Mouse (Mus musculus): ENCODE measurements around the gene Pam16. TPM values are rescaled to one million over a fixed set of nuclear protein-coding genes. Genes with fewer than 3 reads are reported as not detected.

Pam16 gene
- polyA plus RNA-seq, 1 experiment from 2014 or later = 188 TPM

- Histone ChIP-seq H3K4me2 (no peak overlapping the region), H3K9ac (no peak overlapping the region), H3K36me3 (peaks cover 7% of the 10 kb centered on the region), H3K4me3 (no peak overlapping the region), H3K27ac (no peak overlapping the region; the same call in 1 of the 2 replicates), H3K9me3 (no peaks in the 10 kb centered on the region), H3K4me1 (replicated peaks) (peaks cover 84% of the 10 kb centered on the region), H3K27me3 (no peaks in the 10 kb centered on the region)
- 73% methylated on average over 11 of the region's 11 CpGs for WGBS
- ATAC-seq (ENCODE audit: low FRiP score) = no peak
Observed at GRCm38 (mm10) chr16:4604293-4604837, 20.4 kb downstream of the Pam16 start.

- Histone ChIP-seq H3K4me2 (no peak overlapping the region), H3K9me3 (no peaks in the 10 kb centered on the region), H3K9ac (peak overlapping the region; percentile 49; the same call in 1 of the 2 replicates), H3K4me1 (replicated peaks) (peaks cover 93% of the 10 kb centered on the region), H3K27ac (peak overlapping the region; percentile 48), H3K4me3 (no peak overlapping the region), H3K36me3 (no peaks in the 10 kb centered on the region), H3K27me3 (no peaks in the 10 kb centered on the region)
- 76% methylated on average over 1 of the region's 1 CpGs for WGBS
- no peak for ATAC-seq (ENCODE audit: low FRiP score)
Observed at GRCm38 (mm10) chr16:4603453-4603837, 21.3 kb downstream of the Pam16 start.

- H3K9ac ChIP-seq = peak overlapping the region; percentile 49
- H3K4me1 ChIP-seq (replicated peaks) = peaks cover 94% of the 10 kb centered on the region
- H3K27ac ChIP-seq = peak overlapping the region; percentile 48
- no peaks in the 10 kb centered on the region for H3K36me3 ChIP-seq
- H3K4me3 ChIP-seq = no peak overlapping the region
- H3K9me3 ChIP-seq = no peaks in the 10 kb centered on the region
- peak overlapping the region; percentile 17; the same call in 1 of the 2 replicates for H3K4me2 ChIP-seq
- no peaks in the 10 kb centered on the region for H3K27me3 ChIP-seq
- no peak for ATAC-seq (ENCODE audit: low FRiP score)
- 33% methylated on average over 7 of the region's 7 CpGs for WGBS
Observed at GRCm38 (mm10) chr16:4602766-4603452, 21.9 kb downstream of the Pam16 start.

GRCm38 (mm10) chr16:4602189-4602588, 22.6 kb downstream of the Pam16 start:
- no peaks in the 10 kb centered on the region for H3K27me3 ChIP-seq
- ATAC-seq (ENCODE audit: low FRiP score) = no peak
- H3K4me3 ChIP-seq = no peak overlapping the region
- no peaks in the 10 kb centered on the region for H3K9me3 ChIP-seq
- H3K9ac ChIP-seq = peak overlapping the region; percentile 39; the same call in 1 of the 2 replicates
- H3K4me2 ChIP-seq = no peak overlapping the region
- 5% methylated on average over 3 of the region's 3 CpGs for WGBS
- peaks cover 95% of the 10 kb centered on the region for H3K4me1 ChIP-seq (replicated peaks)
- no peaks in the 10 kb centered on the region for H3K36me3 ChIP-seq
- H3K27ac ChIP-seq = peak overlapping the region; percentile 66; the same call in 1 of the 2 replicates

- Histone ChIP-seq H3K4me1 (replicated peaks) (peaks cover 95% of the 10 kb centered on the region), H3K4me2 (no peak overlapping the region), H3K27ac (peak overlapping the region; percentile 30; the same call in 1 of the 2 replicates), H3K9me3 (no peaks in the 10 kb centered on the region), H3K36me3 (no peaks in the 10 kb centered on the region), H3K4me3 (no peak overlapping the region), H3K27me3 (no peaks in the 10 kb centered on the region), H3K9ac (0 out of 2 replicates have a peak overlapping the region, but pooled peaks have one; percentile 9)
- ATAC-seq (ENCODE audit: low FRiP score) = no peak
- WGBS = 80% methylated on average over 9 of the region's 9 CpGs
Observed at GRCm38 (mm10) chr16:4600701-4601310, 24.0 kb downstream of the Pam16 start.

- peaks cover 90% of the 10 kb centered on the region for H3K4me1 ChIP-seq (replicated peaks)
- H3K9me3 ChIP-seq = no peaks in the 10 kb centered on the region
- no peak overlapping the region for H3K4me3 ChIP-seq
- no peak overlapping the region for H3K4me2 ChIP-seq
- no peak overlapping the region for H3K27ac ChIP-seq
- no peak overlapping the region for H3K9ac ChIP-seq
- H3K36me3 ChIP-seq = no peaks in the 10 kb centered on the region
- 84% methylated on average over 3 of the region's 3 CpGs for WGBS
- H3K27me3 ChIP-seq = no peaks in the 10 kb centered on the region
- ATAC-seq (ENCODE audit: low FRiP score) = no peak
Observed at GRCm38 (mm10) chr16:4599616-4600015, 25.2 kb downstream of the Pam16 start.

- peak overlapping the region; percentile 12; the same call in 1 of the 2 replicates for H3K4me3 ChIP-seq
- H3K9me3 ChIP-seq = no peaks in the 10 kb centered on the region
- no peaks in the 10 kb centered on the region for H3K27me3 ChIP-seq
- H3K36me3 ChIP-seq = no peaks in the 10 kb centered on the region
- peak overlapping the region; percentile 75 for H3K27ac ChIP-seq
- H3K9ac ChIP-seq = peak overlapping the region; percentile 96
- ATAC-seq (ENCODE audit: low FRiP score) = no peak
- WGBS = 13% methylated on average over 6 of the region's 6 CpGs
- H3K4me2 ChIP-seq = peak overlapping the region; percentile 97
- H3K4me1 ChIP-seq (replicated peaks) = peaks cover 85% of the 10 kb centered on the region
Observed at GRCm38 (mm10) chr16:4598891-4599543, 25.8 kb downstream of the Pam16 start.

GRCm38 (mm10) chr16:4598041-4598440, 26.7 kb downstream of the Pam16 start:
- peak overlapping the region; percentile 75 for H3K27ac ChIP-seq
- ATAC-seq (ENCODE audit: low FRiP score) = no peak
- no peaks in the 10 kb centered on the region for H3K36me3 ChIP-seq
- 54% methylated on average over 5 of the region's 5 CpGs for WGBS
- peak overlapping the region; percentile 97 for H3K4me2 ChIP-seq
- no peaks in the 10 kb centered on the region for H3K27me3 ChIP-seq
- H3K9me3 ChIP-seq = no peaks in the 10 kb centered on the region
- no peak overlapping the region; the same call in 1 of the 2 replicates for H3K4me3 ChIP-seq
- peak overlapping the region; percentile 96 for H3K9ac ChIP-seq
- H3K4me1 ChIP-seq (replicated peaks) = peaks cover 85% of the 10 kb centered on the region

- Histone ChIP-seq H3K4me2 (peak overlapping the region; percentile 97), H3K36me3 (no peaks in the 10 kb centered on the region), H3K27me3 (no peaks in the 10 kb centered on the region), H3K27ac (peak overlapping the region; percentile 75; the same call in 1 of the 2 replicates), H3K4me1 (replicated peaks) (peaks cover 85% of the 10 kb centered on the region), H3K4me3 (peak overlapping the region; percentile 84), H3K9ac (peak overlapping the region; percentile 96), H3K9me3 (no peaks in the 10 kb centered on the region)
- WGBS = 59% methylated on average over 7 of the region's 7 CpGs
- no peak for ATAC-seq (ENCODE audit: low FRiP score)
Observed at GRCm38 (mm10) chr16:4597296-4597695, 27.5 kb downstream of the Pam16 start.

GRCm38 (mm10) chr16:4596836-4597235, 28.0 kb downstream of the Pam16 start:
- H3K27ac ChIP-seq = peak overlapping the region; percentile 96
- H3K4me3 ChIP-seq = peak overlapping the region; percentile 84
- WGBS = 24% methylated on average over 2 of the region's 2 CpGs
- H3K27me3 ChIP-seq = no peaks in the 10 kb centered on the region
- peak overlapping the region; percentile 96 for H3K9ac ChIP-seq
- no peaks in the 10 kb centered on the region for H3K36me3 ChIP-seq
- H3K9me3 ChIP-seq = no peaks in the 10 kb centered on the region
- H3K4me2 ChIP-seq = peak overlapping the region; percentile 97
- ATAC-seq (ENCODE audit: low FRiP score) = no peak
- H3K4me1 ChIP-seq (replicated peaks) = peaks cover 85% of the 10 kb centered on the region

- H3K4me1 ChIP-seq (replicated peaks) = peaks cover 82% of the 10 kb centered on the region
- H3K4me3 ChIP-seq = peak overlapping the region; percentile 84
- no peak for ATAC-seq (ENCODE audit: low FRiP score)
Observed at GRCm38 (mm10) chr16:4596141-4596728, 28.6 kb downstream of the Pam16 start.

More at GRCm38 (mm10) chr16:4596141-4596728, 28.6 kb downstream of the Pam16 start:
- WGBS = 3% methylated on average over 3 of the region's 3 CpGs
- no peaks in the 10 kb centered on the region for H3K9me3 ChIP-seq
- peak overlapping the region; percentile 96 for H3K27ac ChIP-seq
- peak overlapping the region; percentile 96 for H3K9ac ChIP-seq
- H3K27me3 ChIP-seq = no peaks in the 10 kb centered on the region
- H3K36me3 ChIP-seq = no peaks in the 10 kb centered on the region
- peak overlapping the region; percentile 97 for H3K4me2 ChIP-seq

Data from hindbrain, embryonic 13.5 days (tissue).